Mouse (Mus musculus): Measurements from ENCODE around the gene Prss45.

GRCm38 (mm10) chr9:110856920-110857319 is 22.5 kb downstream of the Prss45 start:
- TF ChIP-seq CTCF (IDR thresholded peaks at IDR 0.05; ENCODE audit: extremely low read depth, insufficient read depth, low read length) (no peak), POLR2A (IDR thresholded peaks at IDR 0.05; ENCODE audit: extremely low read depth, insufficient read depth, low read length) (no peak)

Measured in cortical plate, adult 2 months (tissue).